Mouse (Mus musculus): ENCODE measurements around the gene Iffo1. TPM values are rescaled to one million over a fixed set of nuclear protein-coding genes. Genes with fewer than 3 reads are reported as not detected.
A peak's percentile ranks its signal among the peaks of the same experiment; 100 is the strongest.

Gene Iffo1
- polyA plus RNA-seq, 1 experiment from 2014 or later, result 15.9 TPM

- Histone ChIP-seq H3K4me2 (peak overlapping the region; percentile 95), H3K4me1 (peaks cover 50% of the 10 kb centered on the region), H3K27ac (peak overlapping the region; percentile 96), H3K36me3 (replicated peaks) (peaks cover 65% of the 10 kb centered on the region), H3K4me3 (replicated peaks) (peak overlapping the region; percentile 98), H3K9me3 (no peaks in the 10 kb centered on the region), H3K9ac (peak overlapping the region; percentile 98), H3K27me3 (no peaks in the 10 kb centered on the region)
- under 1% methylated on average over 36 of the region's 36 CpGs for WGBS
- ATAC-seq (ENCODE audit: low FRiP score), result peak; percentile 93
These were observed 20.4 kb downstream of the Iffo1 start for GRCm38 (mm10) chr6:125165328-125165891.

DNA sequence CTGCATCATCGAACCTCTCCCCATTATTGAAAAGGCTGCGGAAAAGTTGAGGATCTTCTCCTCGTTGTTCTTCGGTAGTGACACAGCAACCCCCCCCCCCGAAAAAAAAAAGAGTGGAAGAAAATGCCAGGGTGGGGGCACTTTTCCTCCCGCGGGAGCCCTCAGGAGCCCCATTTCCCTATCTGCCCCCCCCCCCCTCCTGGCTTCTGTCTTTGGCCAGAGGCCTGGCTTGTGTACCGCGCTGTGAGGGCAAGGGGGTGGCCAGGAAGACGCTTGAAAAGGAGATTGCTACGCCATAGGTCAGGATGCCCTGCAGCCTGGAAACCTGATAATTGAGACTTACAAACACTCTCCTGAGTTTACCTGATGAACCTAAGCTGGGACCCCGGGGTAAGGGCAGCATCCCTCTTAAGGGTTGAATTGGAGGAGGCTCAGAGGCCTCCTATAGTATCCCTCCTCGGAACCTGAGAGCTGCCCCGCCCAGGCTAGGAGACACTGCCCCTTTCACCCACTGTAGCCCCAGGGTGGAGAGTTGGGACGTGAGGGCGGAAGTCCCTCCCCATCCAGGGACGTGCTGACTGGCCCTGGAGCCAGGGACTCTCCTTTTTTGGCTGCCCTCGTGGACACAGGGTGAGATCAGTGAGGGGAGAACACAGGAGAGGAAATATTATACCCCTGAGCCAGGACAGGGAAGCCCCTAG lies 21.2 kb downstream of the Iffo1 start, which contains the start of gene Gapdh:
TSS of gene Gapdh (minus strand) at position 417 of the 701 bp plus-strand sequence.
- Histone ChIP-seq H3K27ac (peak within 1 kb of the TSS; percentile 96), H3K4me2 (peak within 1 kb of the TSS; percentile 95), H3K4me1 (peaks cover 42% of the 10 kb centered on the region), H3K9me3 (no peaks in the 10 kb centered on the region), H3K4me3 (replicated peaks) (peak within 1 kb of the TSS; percentile 98), H3K27me3 (no peaks in the 10 kb centered on the region), H3K36me3 (replicated peaks) (peaks cover 65% of the 10 kb centered on the region), H3K9ac (peak within 1 kb of the TSS; percentile 98)
- no peak for ATAC-seq (ENCODE audit: low FRiP score)
- under 1% methylated on average over 17 of the region's 18 CpGs for WGBS

DNA sequence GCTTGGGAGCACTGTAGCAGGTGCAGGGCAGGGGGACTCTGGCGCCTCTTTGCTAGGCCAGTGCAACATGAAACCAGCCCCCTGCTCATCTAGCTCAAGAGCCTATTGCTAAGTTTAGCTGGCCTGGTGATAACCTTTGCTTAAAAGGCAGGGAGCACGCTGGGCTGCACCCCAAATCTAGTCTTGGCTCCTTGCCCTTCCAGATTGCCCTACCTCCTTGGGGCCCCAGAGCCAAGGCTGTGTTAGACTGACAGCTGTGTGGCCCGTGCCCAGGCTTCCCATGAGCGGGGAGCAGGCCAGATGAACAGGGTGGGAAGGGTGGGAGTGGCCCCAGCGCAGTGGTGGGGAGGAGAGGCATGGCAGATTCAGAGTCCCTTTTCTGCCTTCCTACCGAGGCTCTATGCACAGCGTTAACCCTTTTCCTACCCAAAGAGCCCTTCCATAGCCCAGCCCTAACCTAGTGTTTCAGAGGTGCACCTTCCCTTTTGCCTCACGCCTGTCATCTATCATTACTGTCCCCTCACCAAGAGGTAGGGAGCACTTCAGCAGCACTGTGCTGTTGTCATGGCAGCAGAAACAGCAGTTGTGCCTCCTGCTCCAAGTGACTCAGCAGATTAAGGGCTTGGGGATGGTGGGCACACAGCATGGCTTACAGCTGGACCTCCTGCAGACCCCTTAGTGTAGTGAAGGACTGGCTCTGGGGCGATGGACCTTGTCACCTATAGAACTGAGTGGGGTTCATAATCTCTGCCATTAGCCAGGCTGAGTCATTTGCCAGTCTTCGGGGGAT lies 22.0 kb downstream of the Iffo1 start:
- peaks cover 37% of the 10 kb centered on the region for H3K4me1 ChIP-seq
- peak overlapping the region; percentile 96 for H3K27ac ChIP-seq
- peak overlapping the region; percentile 95 for H3K4me2 ChIP-seq
- H3K9me3 ChIP-seq, result no peaks in the 10 kb centered on the region
- H3K9ac ChIP-seq, result peak overlapping the region; percentile 98
- 0 out of 2 replicates have a peak, but pooled peaks have one; percentile 7 for ATAC-seq (ENCODE audit: low FRiP score)
- peak overlapping the region; percentile 98 for H3K4me3 ChIP-seq (replicated peaks)
- H3K36me3 ChIP-seq (replicated peaks), result peaks cover 69% of the 10 kb centered on the region
- H3K27me3 ChIP-seq, result no peaks in the 10 kb centered on the region
- 15% methylated on average over 10 of the region's 10 CpGs for WGBS

DNA sequence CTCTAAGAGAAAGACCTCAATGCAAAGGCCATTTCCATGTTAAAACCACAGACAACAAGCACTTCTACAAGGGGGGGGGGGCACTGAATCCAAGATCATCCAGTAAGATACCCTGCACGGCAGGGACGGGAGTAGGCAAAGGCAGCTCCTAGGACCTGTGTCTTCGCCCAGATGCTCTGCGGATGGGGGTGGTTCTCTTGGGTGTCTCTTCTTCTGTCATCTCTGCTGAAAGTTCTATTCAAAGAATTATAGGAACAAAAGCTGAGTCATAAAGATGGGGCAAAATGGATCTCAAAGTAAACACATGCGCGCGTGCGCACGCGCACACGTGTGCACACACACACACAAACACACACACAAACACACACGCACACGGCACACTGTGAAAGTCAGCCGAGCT lies 23.0 kb downstream of the Iffo1 start:
- Histone ChIP-seq H3K27me3 (no peaks in the 10 kb centered on the region), H3K9me3 (no peaks in the 10 kb centered on the region), H3K4me3 (replicated peaks) (no peak overlapping the region), H3K9ac (no peak overlapping the region), H3K4me2 (no peak overlapping the region), H3K36me3 (replicated peaks) (peaks cover 71% of the 10 kb centered on the region), H3K4me1 (peaks cover 35% of the 10 kb centered on the region), H3K27ac (no peak overlapping the region)
- WGBS, result 90% methylated on average over 14 of the region's 14 CpGs
- ATAC-seq (ENCODE audit: low FRiP score), result no peak

DNA sequence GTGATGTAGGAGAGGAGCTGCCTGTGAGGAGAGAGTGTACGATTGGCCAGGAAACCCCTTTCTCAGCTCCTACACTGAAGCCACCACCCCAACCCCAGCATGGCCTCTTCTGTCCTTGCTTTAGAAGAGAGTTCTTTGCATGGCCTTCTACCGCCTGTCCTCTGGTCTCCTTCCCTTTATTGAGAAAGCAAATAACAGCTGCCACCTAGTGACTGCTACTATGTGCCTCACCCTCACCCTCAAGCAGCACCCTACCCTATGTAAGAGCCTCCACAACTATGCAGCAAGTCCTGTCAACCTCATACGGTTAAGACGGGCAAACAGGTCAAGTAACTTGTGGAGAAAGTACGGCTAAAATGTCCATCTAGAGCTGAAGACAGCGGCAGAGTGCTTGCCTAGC lies 25.2 kb downstream of the Iffo1 start:
- Histone ChIP-seq H3K9ac (no peak overlapping the region), H3K4me3 (replicated peaks) (no peak overlapping the region), H3K27me3 (no peaks in the 10 kb centered on the region), H3K4me2 (no peak overlapping the region), H3K9me3 (no peaks in the 10 kb centered on the region), H3K27ac (no peak overlapping the region), H3K4me1 (peaks cover 23% of the 10 kb centered on the region), H3K36me3 (replicated peaks) (peaks cover 81% of the 10 kb centered on the region)
- ATAC-seq (ENCODE audit: low FRiP score), result no peak
- 89% methylated on average over 6 of the region's 6 CpGs for WGBS

- H3K4me1 ChIP-seq, result peaks cover 5% of the 10 kb centered on the region
- H3K9me3 ChIP-seq, result no peaks in the 10 kb centered on the region
- peaks cover 100% of the 10 kb centered on the region for H3K36me3 ChIP-seq (replicated peaks)
- H3K27me3 ChIP-seq, result no peaks in the 10 kb centered on the region
- no peak overlapping the region for H3K4me2 ChIP-seq
- H3K9ac ChIP-seq, result no peak overlapping the region
- WGBS, result 87% methylated on average over 2 of the region's 2 CpGs
- H3K4me3 ChIP-seq (replicated peaks), result no peak overlapping the region
- H3K27ac ChIP-seq, result no peak overlapping the region
- no peak for ATAC-seq (ENCODE audit: low FRiP score)
These were observed 27.4 kb downstream of the Iffo1 start for GRCm38 (mm10) chr6:125172474-125172873.

GRCm38 (mm10) chr6:125173256-125173655 lies 28.2 kb downstream of the Iffo1 start:
- H3K9ac ChIP-seq, result 0 out of 2 replicates have a peak overlapping the region, but pooled peaks have one; percentile 4
- 96% methylated on average over 7 of the region's 7 CpGs for WGBS
- H3K4me2 ChIP-seq, result no peak overlapping the region
- H3K4me1 ChIP-seq, result no peaks in the 10 kb centered on the region
- H3K4me3 ChIP-seq (replicated peaks), result no peak overlapping the region
- ATAC-seq (ENCODE audit: low FRiP score), result no peak
- no peaks in the 10 kb centered on the region for H3K9me3 ChIP-seq
- peaks cover 100% of the 10 kb centered on the region for H3K36me3 ChIP-seq (replicated peaks)
- H3K27ac ChIP-seq, result no peak overlapping the region
- no peaks in the 10 kb centered on the region for H3K27me3 ChIP-seq

DNA sequence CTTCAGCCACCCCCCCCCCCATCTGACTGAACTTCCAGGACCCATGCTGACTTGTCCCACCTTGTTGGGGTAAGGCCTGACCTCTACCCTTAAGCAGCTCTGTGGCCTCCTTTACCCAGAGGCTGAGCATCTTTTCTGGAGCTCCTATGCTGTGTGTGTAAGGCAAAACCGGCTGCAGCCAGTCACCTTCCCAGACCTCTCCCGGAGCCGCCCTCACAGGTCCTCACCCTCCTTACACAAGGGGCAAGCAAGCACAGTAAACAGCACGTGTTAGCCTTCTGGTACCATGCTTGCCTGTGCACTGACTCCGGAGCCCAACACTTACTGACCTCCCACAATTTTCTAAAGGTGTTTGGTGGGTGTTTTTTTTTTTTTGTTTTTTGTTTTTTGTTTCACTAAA lies 30.4 kb downstream of the Iffo1 start:
- no peak overlapping the region for H3K27ac ChIP-seq
- 91% methylated on average over 5 of the region's 5 CpGs for WGBS
- H3K36me3 ChIP-seq (replicated peaks), result peaks cover 100% of the 10 kb centered on the region
- no peaks in the 10 kb centered on the region for H3K4me1 ChIP-seq
- no peak overlapping the region for H3K4me3 ChIP-seq (replicated peaks)
- no peaks in the 10 kb centered on the region for H3K9me3 ChIP-seq
- no peak for ATAC-seq (ENCODE audit: low FRiP score)
- no peak overlapping the region for H3K4me2 ChIP-seq
- H3K9ac ChIP-seq, result no peak overlapping the region
- no peaks in the 10 kb centered on the region for H3K27me3 ChIP-seq

DNA sequence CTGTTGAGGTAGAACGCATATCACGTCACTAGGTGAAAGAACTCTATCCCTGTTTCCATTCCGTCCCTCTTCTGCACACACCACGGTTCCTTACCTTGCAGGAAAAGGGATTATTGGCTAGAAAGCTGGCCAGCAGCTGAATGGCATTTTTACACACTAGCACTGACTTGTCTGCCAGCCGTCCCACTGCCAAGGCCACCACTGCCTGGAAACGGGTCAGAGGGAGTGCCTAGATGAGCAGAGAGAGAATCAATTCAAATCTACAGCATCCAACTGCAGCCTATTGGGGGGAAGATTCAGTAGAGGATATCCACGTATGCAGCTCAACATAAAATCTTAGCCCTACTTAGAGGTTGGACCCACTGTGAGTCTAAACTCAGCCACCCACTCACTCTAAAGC lies 34.6 kb downstream of the Iffo1 start:
- 92% methylated on average over 7 of the region's 7 CpGs for whole genome bisulfite sequencing
- Histone ChIP-seq H3K9me3 (no peaks in the 10 kb centered on the region), H3K27ac (no peak overlapping the region), H3K27me3 (no peaks in the 10 kb centered on the region), H3K4me1 (no peaks in the 10 kb centered on the region), H3K4me2 (no peak overlapping the region), H3K4me3 (replicated peaks) (no peak overlapping the region), H3K36me3 (replicated peaks) (peaks cover 99% of the 10 kb centered on the region), H3K9ac (no peak overlapping the region)
- ATAC-seq (ENCODE audit: low FRiP score), result no peak

DNA sequence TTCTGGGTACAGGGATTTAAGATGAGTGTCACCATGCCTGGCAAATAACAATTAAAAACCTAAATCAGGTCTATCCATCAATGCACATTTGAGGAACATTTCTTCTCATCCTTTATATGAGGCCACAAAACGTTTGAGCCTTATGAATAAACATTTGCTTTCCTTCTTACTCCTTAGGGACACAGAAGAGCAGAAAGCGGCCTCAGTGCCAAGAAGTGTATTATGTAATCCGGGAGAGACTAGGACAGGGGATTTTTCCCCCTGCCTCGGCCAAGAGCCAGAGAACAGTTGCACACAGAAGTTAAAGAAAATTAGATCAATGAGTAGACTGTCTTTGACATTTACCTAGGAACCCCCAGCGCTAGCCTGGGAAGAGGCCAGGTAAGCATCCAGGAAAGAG lies 37.1 kb downstream of the Iffo1 start:
- ATAC-seq (ENCODE audit: low FRiP score), result no peak
- H3K4me2 ChIP-seq, result no peak overlapping the region
- H3K9me3 ChIP-seq, result no peaks in the 10 kb centered on the region
- H3K27me3 ChIP-seq, result no peaks in the 10 kb centered on the region
- H3K27ac ChIP-seq, result no peak overlapping the region
- H3K4me3 ChIP-seq (replicated peaks), result no peak overlapping the region
- 81% methylated on average over 5 of the region's 5 CpGs for WGBS
- H3K4me1 ChIP-seq, result no peaks in the 10 kb centered on the region
- H3K36me3 ChIP-seq (replicated peaks), result peaks cover 99% of the 10 kb centered on the region
- no peak overlapping the region for H3K9ac ChIP-seq

DNA sequence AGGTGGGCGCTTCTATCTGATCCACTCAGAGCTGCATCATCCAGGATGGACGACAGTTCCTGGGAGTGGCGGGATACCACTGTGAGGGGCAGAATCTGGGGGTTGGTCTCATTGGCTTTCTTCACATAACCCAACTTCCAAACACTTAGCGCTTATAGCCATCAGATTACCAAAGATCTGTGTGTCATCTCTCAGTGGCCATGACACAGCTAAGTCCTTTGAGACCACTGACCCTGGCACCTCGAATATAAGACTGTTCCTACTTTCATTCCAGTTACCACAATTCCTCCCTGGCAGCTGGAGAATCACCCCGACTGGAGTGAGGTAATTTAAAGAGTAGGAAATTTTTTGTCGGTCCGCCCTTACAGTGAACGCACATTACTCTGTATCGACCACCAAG lies 41.2 kb downstream of the Iffo1 start:
- H3K4me1 ChIP-seq, result peaks cover 15% of the 10 kb centered on the region
- no peaks in the 10 kb centered on the region for H3K9me3 ChIP-seq
- WGBS, result 95% methylated on average over 10 of the region's 10 CpGs
- no peak overlapping the region for H3K4me3 ChIP-seq (replicated peaks)
- H3K27me3 ChIP-seq, result no peaks in the 10 kb centered on the region
- H3K9ac ChIP-seq, result no peak overlapping the region
- H3K27ac ChIP-seq, result no peak overlapping the region
- no peak overlapping the region for H3K4me2 ChIP-seq
- peaks cover 80% of the 10 kb centered on the region for H3K36me3 ChIP-seq (replicated peaks)
- ATAC-seq (ENCODE audit: low FRiP score), result no peak

DNA sequence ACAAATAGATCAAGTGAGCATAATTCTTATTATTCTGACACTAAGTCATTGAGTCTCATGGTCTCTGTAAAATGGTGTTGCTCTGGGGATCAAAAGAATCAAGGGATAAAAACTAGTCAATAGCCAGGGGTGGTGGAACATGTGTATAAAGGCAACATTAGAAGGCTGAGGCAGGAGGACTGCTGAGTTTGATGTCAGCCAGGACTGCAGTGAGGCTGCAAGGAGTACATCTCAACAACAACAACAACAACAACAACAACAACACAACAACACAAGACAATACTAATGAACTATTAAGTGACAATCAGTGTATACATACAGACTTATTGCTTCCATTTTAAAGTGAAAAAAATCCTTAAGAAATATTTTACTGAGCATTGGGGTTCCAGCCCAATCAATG lies 45.8 kb downstream of the Iffo1 start:
- Histone ChIP-seq H3K4me2 (peak overlapping the region; percentile 80), H3K4me3 (replicated peaks) (peak overlapping the region; percentile 66), H3K36me3 (replicated peaks) (peaks cover 57% of the 10 kb centered on the region), H3K9me3 (no peaks in the 10 kb centered on the region), H3K27me3 (no peaks in the 10 kb centered on the region), H3K9ac (peak overlapping the region; percentile 72), H3K4me1 (peaks cover 31% of the 10 kb centered on the region), H3K27ac (peak overlapping the region; percentile 99; the same call in 1 of the 2 replicates)
- ATAC-seq (ENCODE audit: low FRiP score), result no peak; the same call in 1 of the 2 replicates
